Mouse (Mus musculus): ENCODE measurements around the gene Prkce.
A peak's percentile ranks its signal among the peaks of the same experiment; 100 is the strongest.

Prkce gene

DNA sequence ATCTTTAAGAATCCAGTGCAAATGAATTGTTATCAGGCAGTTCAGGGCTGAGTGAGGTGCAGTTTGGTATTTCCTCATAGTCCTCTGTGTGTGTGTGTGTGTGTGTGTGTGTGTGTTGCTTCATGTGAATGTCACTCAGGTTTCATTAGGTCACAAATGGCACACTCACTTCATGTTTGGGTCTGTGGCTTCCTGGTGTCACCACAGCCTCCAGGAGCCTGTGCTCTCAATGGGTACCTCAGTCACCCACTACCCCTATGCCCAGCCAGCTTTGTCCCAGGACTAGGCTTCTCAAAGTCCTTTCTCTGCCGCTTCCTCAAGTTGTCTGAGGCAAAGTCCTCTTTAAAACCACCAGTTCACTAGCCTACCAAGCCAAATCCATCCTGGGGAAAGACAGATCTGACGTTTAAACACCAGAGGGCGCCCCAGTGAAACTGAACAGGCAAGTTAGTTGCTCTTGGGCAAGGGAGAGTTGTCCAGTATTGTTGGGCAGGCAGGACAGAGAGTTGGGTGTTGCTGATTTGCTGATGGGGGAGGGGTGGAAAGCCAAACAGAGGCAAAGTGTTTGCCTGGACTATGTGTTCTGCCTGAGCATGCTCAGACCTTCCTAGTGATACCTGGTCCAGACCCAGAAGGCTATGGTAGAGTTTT is 316.6 kb downstream of the Prkce start:
- ATAC-seq (ENCODE audit: low TSS enrichment) = peak; percentile 86

GRCm38 (mm10) chr17:86486657-86487056 is 319.1 kb downstream of the Prkce start:
- no peak for ATAC-seq (ENCODE audit: low TSS enrichment)

GRCm38 (mm10) chr17:86487450-86487849 is 319.9 kb downstream of the Prkce start:
- no peak for ATAC-seq (ENCODE audit: low TSS enrichment)

- ATAC-seq (ENCODE audit: low TSS enrichment) = no peak
Measured at GRCm38 (mm10) chr17:86489827-86490226, 322.2 kb downstream of the Prkce start.

DNA sequence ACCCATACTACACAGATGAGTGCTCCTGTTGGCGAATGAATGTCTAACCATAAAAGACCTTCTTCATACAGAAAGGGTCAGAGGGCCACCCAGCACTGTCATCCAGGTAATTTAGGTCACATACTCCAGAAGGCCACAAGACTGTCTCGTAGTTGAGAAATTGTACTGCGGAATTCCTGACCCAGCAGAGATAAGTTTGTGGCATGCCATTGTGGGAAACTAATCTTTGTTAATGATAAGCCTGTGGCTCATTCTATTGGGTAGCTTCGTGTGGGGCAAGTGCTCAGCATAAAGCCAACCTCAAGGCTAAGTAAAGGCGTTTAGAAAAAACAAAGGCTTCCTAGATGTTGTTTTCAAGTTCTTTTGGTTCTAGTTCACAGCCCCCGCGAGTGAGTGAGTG is 324.8 kb downstream of the Prkce start:
- no peak for ATAC-seq (ENCODE audit: low TSS enrichment)

DNA sequence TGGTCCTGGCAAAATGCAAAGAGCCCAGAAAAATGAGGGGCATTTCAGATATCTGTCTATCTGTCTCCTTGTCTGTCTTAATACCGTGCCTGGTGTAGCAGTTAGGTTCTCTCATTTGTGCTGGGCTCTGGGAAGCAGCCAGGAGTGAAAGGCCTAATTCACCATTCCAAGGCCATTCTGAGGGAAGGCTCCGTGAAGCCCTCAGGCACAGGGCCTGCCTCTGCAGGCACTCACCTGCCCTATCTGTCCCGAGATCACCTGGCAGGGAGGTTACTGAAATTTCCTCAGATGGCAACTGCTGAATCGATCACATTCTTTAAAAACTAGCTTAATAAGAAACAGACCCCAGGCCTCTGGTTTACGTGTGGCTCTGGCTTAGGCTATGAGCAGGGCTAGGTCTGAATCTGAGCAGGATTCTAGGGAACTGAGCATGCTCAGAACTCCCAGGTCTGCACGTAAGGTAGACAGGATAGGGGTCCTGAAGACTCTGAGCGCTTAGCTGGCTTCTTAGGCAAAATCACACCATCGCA is 326.4 kb downstream of the Prkce start:
- no peak for ATAC-seq (ENCODE audit: low TSS enrichment)

- no peak for ATAC-seq (ENCODE audit: low TSS enrichment)
Measured at GRCm38 (mm10) chr17:86494494-86494893, 326.9 kb downstream of the Prkce start.

GRCm38 (mm10) chr17:86494895-86495294 is 327.3 kb downstream of the Prkce start:
- no peak for ATAC-seq (ENCODE audit: low TSS enrichment)

GRCm38 (mm10) chr17:86496123-86496771 is 328.7 kb downstream of the Prkce start:
- ATAC-seq (ENCODE audit: low TSS enrichment) = peak; percentile 76; the same call in 1 of the 2 replicates

DNA sequence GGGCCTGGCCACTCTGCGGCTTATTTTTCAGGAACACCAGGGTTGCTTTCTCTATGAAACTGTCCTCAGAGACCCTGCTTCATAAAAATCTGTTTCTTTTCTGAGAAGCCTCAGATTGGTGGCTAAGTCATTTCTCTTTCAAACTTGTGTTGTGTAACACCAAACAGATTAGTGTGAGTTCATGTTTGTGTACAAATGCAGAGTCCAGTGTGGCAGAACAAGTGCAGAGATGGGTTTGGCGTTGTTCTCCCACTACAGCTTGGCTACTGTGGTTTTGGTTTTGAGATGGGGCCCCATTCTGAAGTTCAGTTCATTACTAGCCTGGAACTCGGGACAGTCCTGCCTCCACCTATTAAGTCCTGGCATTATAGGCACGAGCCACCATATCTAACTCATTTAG is 329.7 kb downstream of the Prkce start:
- ATAC-seq (ENCODE audit: low TSS enrichment) = no peak

GRCm38 (mm10) chr17:86499359-86500045 is 331.9 kb downstream of the Prkce start:
- ATAC-seq (ENCODE audit: low TSS enrichment) = no peak

- ATAC-seq (ENCODE audit: low TSS enrichment) = no peak
Measured at GRCm38 (mm10) chr17:86501393-86501792, 333.8 kb downstream of the Prkce start.

DNA sequence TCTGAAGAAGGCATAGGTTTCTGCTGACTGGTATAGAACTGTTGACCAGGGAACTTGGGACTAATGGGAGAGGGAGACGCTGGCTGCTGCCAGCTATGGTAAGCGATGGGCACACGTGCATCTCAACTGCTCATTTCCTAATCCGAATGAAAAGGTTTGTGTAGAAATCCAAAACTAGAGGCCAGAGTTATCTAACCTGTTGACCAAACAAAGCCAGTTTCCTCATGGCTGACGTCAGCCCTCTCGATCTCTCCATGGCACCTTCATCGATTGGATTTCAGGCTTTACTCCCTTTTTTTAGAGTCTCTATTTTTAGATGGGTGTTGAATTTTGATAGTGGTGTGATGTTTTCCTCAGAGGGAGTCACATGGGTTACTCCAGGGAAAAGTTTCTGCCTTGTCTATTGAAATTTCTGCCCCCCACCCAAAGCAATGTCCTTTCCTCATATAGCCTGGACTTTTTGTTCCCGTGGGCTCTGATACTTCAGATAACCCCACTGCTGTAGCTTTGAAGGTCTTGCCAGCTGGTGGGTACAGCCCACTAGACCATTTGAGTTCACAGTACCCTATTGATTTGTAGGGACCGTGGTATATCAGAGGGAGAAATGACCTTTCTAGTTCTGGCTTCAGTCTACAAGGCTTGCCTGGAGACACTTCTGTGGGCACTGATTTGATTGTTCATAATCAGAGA is 335.8 kb downstream of the Prkce start:
- ATAC-seq (ENCODE audit: low TSS enrichment) = no peak

GRCm38 (mm10) chr17:86505183-86505631 is 337.6 kb downstream of the Prkce start, which contains the start of gene Gm10309:
Gene Gm10309 (minus strand): TSS chr17:86505232.
- peak; percentile 72; the same call in 1 of the 2 replicates for ATAC-seq (ENCODE audit: low TSS enrichment)

DNA sequence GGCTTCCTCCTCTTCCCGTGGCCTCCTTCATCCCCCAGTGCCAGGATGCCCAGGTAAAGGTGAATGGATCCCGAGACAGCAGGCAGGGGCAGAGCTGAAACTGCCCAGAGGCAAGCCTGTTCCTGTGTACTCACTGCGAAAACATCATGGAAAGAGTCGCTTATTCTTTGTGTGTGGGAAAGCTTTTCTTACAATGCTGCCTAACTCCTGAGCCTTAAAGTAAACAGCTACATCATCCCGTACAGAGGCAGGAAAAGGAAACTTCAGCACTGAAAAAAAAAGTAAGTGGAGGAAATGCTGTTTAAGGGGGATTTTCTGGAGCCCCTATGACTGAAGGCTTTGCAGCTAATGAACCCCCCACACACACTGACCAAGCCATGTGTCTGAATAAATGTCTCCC is 339.3 kb downstream of the Prkce start:
- ATAC-seq (ENCODE audit: low TSS enrichment) = no peak

GRCm38 (mm10) chr17:86507342-86508211 is 340.0 kb downstream of the Prkce start:
- ATAC-seq (ENCODE audit: low TSS enrichment) = no peak

GRCm38 (mm10) chr17:86508212-86508490 is 340.6 kb downstream of the Prkce start:
- ATAC-seq (ENCODE audit: low TSS enrichment) = no peak

GRCm38 (mm10) chr17:86509871-86510270 is 342.3 kb downstream of the Prkce start:
- no peak for ATAC-seq (ENCODE audit: low TSS enrichment)

DNA sequence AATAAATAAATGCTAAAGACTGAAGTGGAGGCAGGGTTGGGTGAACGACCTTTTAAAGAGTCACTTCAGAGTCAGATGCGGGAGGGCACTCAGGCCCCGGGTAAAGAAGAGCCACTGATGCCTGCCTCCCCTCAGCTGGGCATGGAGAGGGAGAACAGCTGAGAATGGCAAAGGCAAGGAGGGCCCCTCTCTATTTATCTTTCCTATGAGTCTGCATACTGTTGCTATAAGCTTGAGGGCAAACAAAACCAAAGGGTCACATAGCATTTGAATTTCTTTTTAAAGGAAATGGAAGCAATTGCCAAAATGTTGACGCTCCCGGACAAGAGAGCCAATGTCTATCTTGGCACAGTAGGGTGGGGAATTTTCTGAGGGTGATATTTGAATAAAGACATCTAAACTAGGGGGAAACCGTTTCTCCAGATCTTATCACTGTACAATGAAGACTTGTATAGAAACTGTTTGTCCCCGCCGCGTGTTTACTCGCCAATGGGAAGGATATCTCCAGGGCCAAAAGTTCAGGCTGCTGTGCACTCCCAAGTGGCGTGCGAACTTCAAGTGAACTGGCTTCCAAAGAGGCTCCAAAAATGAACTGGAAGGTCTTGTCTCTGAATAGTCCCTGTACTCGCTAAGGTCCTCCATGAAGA is 347.5 kb downstream of the Prkce start:
- ATAC-seq (ENCODE audit: low TSS enrichment) = no peak

DNA sequence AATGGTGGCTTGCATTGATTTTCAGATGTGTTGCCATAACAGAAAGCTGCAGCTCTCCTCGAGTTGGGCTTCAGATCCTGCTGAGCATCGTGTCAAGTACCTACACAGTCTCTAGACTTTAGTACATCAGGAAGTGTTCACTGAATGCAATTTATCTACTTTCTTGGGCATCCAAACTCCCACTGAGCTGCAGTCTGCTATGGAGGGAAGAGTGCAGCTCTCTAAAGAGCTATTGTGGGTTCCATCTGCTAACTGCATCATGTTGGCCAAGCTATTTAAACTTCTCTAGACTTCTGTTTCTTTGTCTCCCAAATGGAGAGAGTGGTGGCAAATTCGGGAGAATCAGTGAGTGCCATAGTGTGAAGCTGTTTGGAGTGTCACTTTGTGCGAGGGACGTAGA is 349.0 kb downstream of the Prkce start:
- ATAC-seq (ENCODE audit: low TSS enrichment) = peak; percentile 85

GRCm38 (mm10) chr17:86518604-86519003 is 351.0 kb downstream of the Prkce start:
- ATAC-seq (ENCODE audit: low TSS enrichment) = no peak
